Mouse (Mus musculus) kidney, embryonic 14.5 days (tissue): ENCODE results near the gene BC049352. TPM values are rescaled to one million over a fixed set of nuclear protein-coding genes. Genes with fewer than 3 reads are reported as not detected.

Experiments used
- ATAC-seq: fragments of 200-750 bp; cut with Nextera tagmentation; 2 replicates; pipeline ENCODE4 v1.8.0; 2017; ENCODE audit warnings: moderate number of reproducible peaks, mild to moderate bottlenecking, moderate TSS enrichment, moderate library complexity; ENCODE audit not compliant: low FRiP score, low TSS enrichment
- H3K27ac ChIP-seq: fragments of 300-500 bp; sonication (generic); 2 replicates; pipeline ENCODE4 v1.5.1; 2014; ENCODE audit warnings: low read depth, mild to moderate bottlenecking, low read length, moderate library complexity, mixed read lengths
- H3K27me3 ChIP-seq: fragments of 300-500 bp; sonication (generic); 2 replicates; pipeline ENCODE4 v1.6.1; 2014; ENCODE audit warnings: mild to moderate bottlenecking, low read length; ENCODE audit not compliant: control insufficient read depth, insufficient read depth
- H3K36me3 ChIP-seq: fragments of 300-500 bp; sonication (generic); 2 replicates; pipeline ENCODE4 v1.6.1; 2014; ENCODE audit warnings: low read length, mixed read lengths; ENCODE audit not compliant: control insufficient read depth, insufficient read depth
- H3K4me1 ChIP-seq: fragments of 300-500 bp; sonication (generic); 2 replicates; pipeline ENCODE4 v1.6.1; 2014; ENCODE audit warnings: low read length, mixed read lengths; ENCODE audit not compliant: control insufficient read depth, insufficient read depth
- H3K4me2 ChIP-seq: fragments of 300-500 bp; sonication (generic); replicated peaks from 2 replicates; pipeline ENCODE4 v1.6.1; 2014; ENCODE audit warnings: low read depth, mild to moderate bottlenecking, low read length
- H3K4me3 ChIP-seq: fragments of 300-500 bp; sonication (generic); 2 replicates; pipeline ENCODE4 v1.5.1; 2014; ENCODE audit warnings: mild to moderate bottlenecking, low read length
- H3K9ac ChIP-seq: fragments of 300-500 bp; sonication (generic); 2 replicates; pipeline ENCODE4 v1.6.1; 2014; ENCODE audit warnings: low read depth, mild to moderate bottlenecking, low read length, moderate library complexity
- H3K9me3 ChIP-seq: fragments of 300-500 bp; sonication (generic); 2 replicates; pipeline ENCODE4 v1.6.1; 2016; ENCODE audit warnings: low read length; ENCODE audit not compliant: control insufficient read depth
- WGBS: fragments of 180-500 bp; shearing (Covaris S2); extraction: QIAGEN DNeasy Blood & Tissue Kit; methylation state at CpG from one replicate; pipeline ENCODE4 v1.1.7; 2014; 5-methylcytosine and 5-hydroxymethylcytosine counted together
- polyA plus RNA-seq: library from polyadenylated mRNA; unstranded; fragments of >200 nt; fragmentation: Nextera tagmentation; extraction: Ambion mirVana; gene quantifications from 2 replicates; pipeline ENCODE4 v1.2.1, GENCODE M21; 2014

BC049352 gene
- polyA plus RNA-seq, 1 experiment from 2014 or later = not detected

DNA sequence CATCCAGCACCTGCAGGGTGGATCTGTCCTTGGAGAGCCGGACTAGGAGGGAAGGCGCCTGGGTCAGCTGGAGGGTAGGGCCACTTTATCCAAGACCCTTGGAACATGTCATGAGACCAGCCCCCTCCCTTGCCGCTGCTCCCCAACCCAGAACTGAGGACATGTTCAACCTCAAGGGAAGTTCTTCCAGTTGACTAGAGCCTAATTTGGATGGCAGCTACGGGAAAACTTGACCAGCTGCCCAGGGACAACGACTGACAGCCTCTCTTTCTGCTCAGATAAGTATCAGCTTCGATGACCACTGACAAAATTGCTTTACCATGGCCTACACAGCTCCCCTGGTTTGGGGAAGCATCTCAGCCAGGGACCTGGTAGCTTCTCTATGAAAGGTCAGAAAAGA lies 1.5 kb downstream of the BC049352 start:
- H3K27me3 ChIP-seq = no peaks in the 10 kb centered on the region
- H3K9ac ChIP-seq = no peak overlapping the region
- no peak overlapping the region for H3K4me2 ChIP-seq
- no peak for ATAC-seq
- H3K9me3 ChIP-seq = no peaks in the 10 kb centered on the region
- no peak overlapping the region for H3K27ac ChIP-seq
- H3K36me3 ChIP-seq = no peaks in the 10 kb centered on the region
- WGBS = 83% methylated on average over 6 of the region's 6 CpGs
- H3K4me3 ChIP-seq = no peak overlapping the region
- H3K4me1 ChIP-seq = no peaks in the 10 kb centered on the region

DNA sequence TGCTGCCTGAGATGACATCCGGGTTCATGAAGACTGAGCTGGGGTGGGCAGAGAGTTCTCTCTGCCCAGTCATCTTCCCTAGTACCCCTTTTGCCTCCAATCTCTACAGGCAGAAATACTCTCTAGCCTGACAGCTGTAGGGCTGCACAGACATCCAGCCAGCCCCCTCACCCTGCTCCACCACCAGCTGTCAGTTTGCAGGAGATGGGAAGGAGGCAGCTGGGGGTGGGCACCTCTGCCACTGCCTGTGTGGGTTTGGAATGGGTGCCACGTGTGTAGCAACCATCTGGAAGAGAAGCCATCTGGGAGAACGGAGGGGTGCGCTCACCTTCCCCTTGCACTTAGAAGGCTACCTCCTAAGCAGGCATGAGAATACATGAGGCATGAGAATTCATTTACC lies 3.4 kb downstream of the BC049352 start:
- Histone ChIP-seq H3K4me2 (no peak overlapping the region), H3K27ac (no peak overlapping the region), H3K9ac (no peak overlapping the region), H3K9me3 (no peaks in the 10 kb centered on the region), H3K36me3 (no peaks in the 10 kb centered on the region), H3K4me1 (no peaks in the 10 kb centered on the region), H3K4me3 (no peak overlapping the region), H3K27me3 (no peaks in the 10 kb centered on the region)
- WGBS = 77% methylated on average over 4 of the region's 4 CpGs
- no peak for ATAC-seq

DNA sequence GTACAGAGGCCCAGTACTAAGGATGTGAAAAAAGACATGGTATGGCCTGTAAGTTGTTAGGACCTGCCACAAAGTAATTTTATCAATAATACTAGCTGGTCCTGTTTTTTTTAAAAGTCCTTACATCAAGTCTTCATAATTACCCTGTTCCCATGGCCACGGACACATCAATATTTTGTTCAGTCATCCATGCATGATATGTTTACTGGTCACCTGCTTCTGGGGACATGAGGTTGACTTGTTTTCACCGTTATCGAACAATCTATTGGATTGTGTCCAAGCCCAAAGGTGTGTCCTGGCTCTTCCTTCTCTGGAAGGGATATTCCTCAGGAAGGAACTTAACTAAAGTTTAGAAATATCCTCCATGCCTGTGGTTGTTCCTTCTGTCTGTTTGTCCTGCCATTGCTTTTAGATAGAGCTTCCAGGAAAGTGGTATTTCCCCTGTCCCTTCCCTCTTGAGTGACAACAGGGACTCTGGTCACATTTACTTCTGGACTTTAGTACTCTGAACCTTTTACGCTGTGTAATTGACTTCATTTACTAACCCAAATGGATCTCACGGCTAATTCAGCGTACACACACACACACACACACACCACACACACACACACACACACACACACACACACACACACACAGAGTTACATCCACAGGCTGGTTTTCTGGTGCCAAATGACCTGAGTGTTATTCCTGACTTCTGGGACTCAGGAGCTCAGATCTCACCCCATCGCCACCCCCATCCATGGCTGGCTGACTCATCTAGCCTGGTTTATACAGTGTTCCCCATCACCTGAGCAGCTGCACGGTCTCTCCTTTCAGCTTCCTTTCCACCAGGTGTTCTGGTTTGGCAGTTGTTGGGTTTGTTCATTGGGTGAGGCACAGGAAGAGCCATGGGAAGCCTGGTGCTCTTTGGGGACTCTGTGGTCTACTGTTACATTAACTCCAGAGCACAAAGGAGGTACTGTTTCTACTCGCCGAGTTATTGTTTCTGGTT lies 7.1 kb downstream of the BC049352 start:
- Histone ChIP-seq H3K4me1 (no peaks in the 10 kb centered on the region), H3K9me3 (no peaks in the 10 kb centered on the region), H3K4me2 (no peak overlapping the region), H3K36me3 (no peaks in the 10 kb centered on the region), H3K4me3 (no peak overlapping the region), H3K27ac (no peak overlapping the region), H3K9ac (no peak overlapping the region), H3K27me3 (no peaks in the 10 kb centered on the region)
- no peak for ATAC-seq
- WGBS = 82% methylated on average over 10 of the region's 10 CpGs

DNA sequence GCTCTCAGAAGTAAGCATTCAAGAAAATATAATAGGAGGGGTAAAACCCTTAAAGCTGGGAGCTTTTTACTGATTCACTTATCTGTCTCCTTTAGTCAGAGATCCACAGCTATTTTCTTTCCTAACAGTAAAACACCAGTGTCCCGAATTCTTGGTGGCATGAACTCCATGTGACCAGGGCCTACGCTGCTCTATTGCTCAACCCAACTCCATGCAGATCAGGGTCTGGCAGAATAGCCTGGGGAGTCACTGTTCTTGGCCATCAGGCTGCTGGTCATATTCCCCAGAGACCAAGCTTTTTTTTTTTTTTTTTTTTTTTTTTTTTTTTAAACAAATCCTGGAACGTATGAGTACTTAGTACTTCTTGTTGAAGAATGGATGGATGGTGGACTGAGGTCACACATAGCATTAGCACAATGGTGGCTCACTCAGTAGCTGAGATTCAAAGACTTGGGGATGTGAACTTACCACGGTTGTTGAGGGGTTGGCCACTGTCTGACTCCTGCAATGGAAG lies 7.9 kb downstream of the BC049352 start:
- 89% methylated on average over 4 of the region's 4 CpGs for WGBS
- no peak for ATAC-seq
- Histone ChIP-seq H3K4me2 (no peak overlapping the region), H3K27ac (no peak overlapping the region), H3K9ac (no peak overlapping the region), H3K36me3 (no peaks in the 10 kb centered on the region), H3K4me1 (no peaks in the 10 kb centered on the region), H3K4me3 (no peak overlapping the region), H3K27me3 (no peaks in the 10 kb centered on the region), H3K9me3 (no peaks in the 10 kb centered on the region)

DNA sequence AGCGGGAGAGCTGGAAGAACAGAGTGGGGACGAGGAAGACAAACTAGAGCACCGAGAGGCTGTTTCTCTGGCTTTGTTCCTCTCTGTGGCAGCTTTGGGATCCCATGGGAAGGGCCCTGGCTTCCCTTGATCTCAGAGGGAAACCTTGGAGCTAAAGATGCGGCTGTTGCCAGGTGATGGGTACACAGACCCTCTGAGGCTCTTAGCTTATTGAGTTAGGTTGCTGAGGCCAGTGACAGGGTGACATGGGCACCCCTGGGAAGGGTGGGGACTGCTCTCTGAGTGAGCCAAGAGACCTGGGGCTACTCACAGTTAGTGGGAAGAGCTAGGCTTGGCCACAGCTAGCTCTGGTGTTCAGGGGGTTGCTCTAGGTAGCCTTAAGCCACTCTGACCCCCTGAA lies 13.7 kb downstream of the BC049352 start:
- Histone ChIP-seq H3K9ac (no peak overlapping the region), H3K4me1 (no peaks in the 10 kb centered on the region), H3K9me3 (no peaks in the 10 kb centered on the region), H3K27ac (no peak overlapping the region), H3K27me3 (no peaks in the 10 kb centered on the region), H3K4me2 (no peak overlapping the region), H3K36me3 (no peaks in the 10 kb centered on the region), H3K4me3 (no peak overlapping the region)
- 74% methylated on average over 4 of the region's 4 CpGs for WGBS
- no peak for ATAC-seq

DNA sequence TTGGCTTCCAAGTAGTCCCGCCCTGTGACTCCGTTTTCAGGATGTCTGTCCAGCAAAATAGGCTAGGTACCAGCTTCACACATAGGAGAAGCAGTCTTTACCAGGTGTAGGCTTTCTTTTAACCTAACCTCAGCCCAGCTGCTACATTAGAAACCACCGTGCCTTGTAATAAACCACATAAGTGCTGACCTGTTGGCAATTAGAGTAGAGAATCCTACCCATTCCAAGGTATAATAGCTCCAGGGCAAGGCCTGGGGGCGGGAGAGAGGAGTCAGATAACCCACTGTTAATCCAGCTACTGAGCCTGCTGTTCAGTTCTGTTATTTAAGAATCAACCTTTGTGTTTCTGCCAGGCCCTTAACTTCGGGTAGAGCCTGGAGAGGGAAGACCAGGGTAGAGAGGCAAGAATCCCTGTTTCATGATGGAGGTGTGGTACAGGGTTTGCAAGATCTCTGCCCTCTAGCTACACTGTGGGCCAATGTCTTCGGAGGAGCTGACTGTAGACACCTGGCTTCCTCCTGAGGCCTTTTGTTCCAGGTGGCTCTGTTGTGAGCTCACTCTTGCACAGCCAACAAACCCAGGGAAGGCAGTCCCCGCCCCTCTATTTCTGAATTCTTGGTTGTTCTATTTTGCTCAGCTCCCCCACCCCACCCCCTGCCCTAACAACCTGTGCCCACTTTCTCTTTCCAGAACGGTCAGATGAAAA lies 14.5 kb downstream of the BC049352 start:
- 73% methylated on average over 8 of the region's 8 CpGs for WGBS
- Histone ChIP-seq H3K4me3 (no peak overlapping the region), H3K36me3 (no peaks in the 10 kb centered on the region), H3K4me2 (no peak overlapping the region), H3K27ac (no peak overlapping the region), H3K9me3 (no peaks in the 10 kb centered on the region), H3K9ac (no peak overlapping the region), H3K4me1 (no peaks in the 10 kb centered on the region), H3K27me3 (no peaks in the 10 kb centered on the region)
- no peak for ATAC-seq

DNA sequence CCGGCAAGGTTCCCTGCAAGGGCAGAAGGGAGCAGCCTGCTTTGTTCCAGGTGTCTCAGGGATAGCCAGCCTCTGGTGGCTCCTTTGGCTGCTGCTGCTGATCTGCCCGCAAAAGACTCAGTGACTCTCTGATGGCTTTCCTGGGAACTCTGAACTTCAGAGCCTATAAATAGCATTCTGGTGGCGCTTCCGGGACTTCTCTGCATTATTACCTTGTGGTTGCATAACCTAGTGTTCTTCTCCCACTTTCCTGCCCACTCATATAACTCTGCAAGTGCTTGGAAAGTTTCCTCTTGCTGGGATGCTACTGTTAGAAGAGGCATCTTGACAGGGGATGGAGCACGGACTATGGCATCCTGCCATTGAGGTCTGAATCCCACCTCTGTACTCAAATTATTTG lies 15.7 kb downstream of the BC049352 start:
- Histone ChIP-seq H3K4me1 (no peaks in the 10 kb centered on the region), H3K36me3 (no peaks in the 10 kb centered on the region), H3K9me3 (no peaks in the 10 kb centered on the region), H3K9ac (no peak overlapping the region), H3K4me2 (no peak overlapping the region), H3K4me3 (no peak overlapping the region), H3K27ac (no peak overlapping the region), H3K27me3 (no peaks in the 10 kb centered on the region)
- no peak for ATAC-seq
- WGBS = 85% methylated on average over 5 of the region's 5 CpGs

DNA sequence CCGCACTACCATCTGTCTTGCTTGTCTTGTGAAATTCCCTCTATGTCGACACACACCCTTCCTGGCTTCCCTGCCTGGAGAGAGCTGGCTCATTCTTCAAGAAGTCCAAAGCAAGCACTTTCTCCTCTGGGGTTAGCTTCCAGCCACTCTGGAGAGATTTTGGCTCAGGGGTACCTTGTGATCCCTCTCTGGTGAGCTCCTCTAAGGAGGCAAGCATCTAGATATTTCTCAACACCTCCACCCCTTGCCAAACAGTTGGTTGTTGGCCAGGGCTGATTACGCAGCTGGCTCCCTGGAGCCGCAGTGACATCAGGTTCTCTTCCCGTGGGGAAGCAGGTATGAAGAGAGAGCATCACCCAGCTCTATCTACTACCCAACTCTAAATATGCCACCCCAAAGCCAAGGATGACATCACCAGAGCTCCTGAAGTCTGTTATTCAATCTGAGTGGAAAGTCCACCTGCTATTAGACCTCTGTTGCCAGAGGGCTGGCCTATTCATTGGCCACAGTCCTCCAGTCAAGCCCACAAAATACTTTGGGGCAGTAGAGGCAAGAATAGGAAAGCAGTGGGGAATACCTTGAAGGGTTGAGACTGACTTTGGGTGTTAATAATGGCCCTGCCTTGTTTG lies 19.6 kb downstream of the BC049352 start:
- Histone ChIP-seq H3K4me3 (no peak overlapping the region), H3K9ac (no peak overlapping the region), H3K27me3 (no peaks in the 10 kb centered on the region), H3K4me2 (no peak overlapping the region), H3K9me3 (no peaks in the 10 kb centered on the region), H3K36me3 (no peaks in the 10 kb centered on the region), H3K27ac (no peak overlapping the region), H3K4me1 (0 out of 2 replicates have a peak, but pooled peaks cover 4% of the 10 kb centered on the region)
- no peak for ATAC-seq
- WGBS = 88% methylated on average over 5 of the region's 5 CpGs
